Mouse (Mus musculus) spleen, adult 2 months (tissue): ENCODE measurements around the gene Obsl1. TPM values are rescaled to one million over a fixed set of nuclear protein-coding genes. Genes with fewer than 3 reads are reported as not detected.

ENCODE experiments used
- DNase-seq, 2 experiments: peaks; one replicate each; pipeline versions ENCODE4 v3.0.0 to v3.0.0-alpha.2; 2012 to 2021; ENCODE audit warnings: low spot score in 2 of 2, low read depth in 1 of 2
- H3K27ac ChIP-seq: fragments of 200-500 bp; 2 replicates; pipeline ENCODE4 v1.5.1; 2012; ENCODE audit warnings: low read length, inconsistent platforms; ENCODE audit not compliant: insufficient read depth
- H3K27me3 ChIP-seq: fragments of 200-500 bp; 2 replicates; pipeline ENCODE4 v1.6.1; 2012; ENCODE audit warnings: mild to moderate bottlenecking, moderate library complexity, low read length, inconsistent platforms; ENCODE audit not compliant: control insufficient read depth, insufficient read depth
- H3K36me3 ChIP-seq: fragments of 200-500 bp; 2 replicates; pipeline ENCODE4 v1.6.1; 2012; ENCODE audit warnings: mild to moderate bottlenecking, low read length, inconsistent platforms; ENCODE audit not compliant: control insufficient read depth, insufficient read depth
- H3K4me1 ChIP-seq: fragments of 200-500 bp; 2 replicates; pipeline ENCODE4 v1.6.1; 2011; ENCODE audit warnings: inconsistent platforms; ENCODE audit not compliant: control insufficient read depth, insufficient read depth, insufficient read length
- H3K4me3 ChIP-seq: fragments of 200-500 bp; 2 replicates; pipeline ENCODE4 v1.5.1; 2011; ENCODE audit warnings: mild to moderate bottlenecking, inconsistent platforms; ENCODE audit not compliant: insufficient read depth, insufficient read length; ENCODE audit errors: extremely low read depth
- CTCF ChIP-seq: fragments of 200-500 bp; IDR thresholded peaks from 2 replicates; pipeline ENCODE4 v1.5.1; 2011; ENCODE audit warnings: mild to moderate bottlenecking, inconsistent platforms; ENCODE audit not compliant: insufficient read depth, insufficient read length, insufficient replicate concordance; ENCODE audit errors: extremely low read depth
- POLR2A ChIP-seq: fragments of 200-500 bp; IDR thresholded peaks from 2 replicates; pipeline ENCODE4 v1.6.1; 2011; ENCODE audit warnings: low read depth, low read length, inconsistent platforms
- WGBS: fragments of 180-500 bp; shearing (Covaris S2); methylation state at CpG from one replicate; pipeline ENCODE4 v1.1.7; 2018; 5-methylcytosine and 5-hydroxymethylcytosine counted together
- polyA plus RNA-seq: library from polyadenylated mRNA; depleted of rRNA; stranded (reverse); fragments of >200 nt; gene quantifications from 2 replicates; pipeline ENCODE4 v1.2.3, GENCODE M21; 2012

The Obsl1 gene
- polyA plus RNA-seq, 1 experiment: 7.8 TPM

DNA sequence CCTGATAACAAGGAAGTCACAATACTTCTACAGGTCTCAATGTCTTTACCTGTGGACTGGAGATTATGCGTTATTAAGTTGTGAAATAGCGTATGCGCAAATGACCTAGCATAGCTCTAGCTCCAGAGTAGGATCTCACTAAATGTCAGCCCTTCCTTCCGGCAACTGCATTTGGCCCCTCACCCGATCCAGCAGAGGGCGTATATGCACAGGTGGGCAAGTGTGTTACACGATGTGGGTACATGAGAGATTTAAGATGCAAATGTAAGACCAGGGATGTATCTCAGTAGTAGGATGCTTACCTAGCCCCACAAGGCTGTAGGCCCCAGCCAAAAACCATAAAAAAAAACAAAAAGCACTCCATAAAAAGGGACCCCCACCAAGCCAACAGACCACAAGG, 6.8 kb downstream of the Obsl1 start:
- Histone ChIP-seq H3K4me1 (no peaks in the 10 kb centered on the region), H3K4me3 (no peak overlapping the region), H3K27ac (no peak overlapping the region), H3K27me3 (no peaks in the 10 kb centered on the region), H3K36me3 (no peaks in the 10 kb centered on the region)
- TF ChIP-seq CTCF (no peak), POLR2A (no peak)
- DNase-seq: no peak
- 77% methylated on average over 7 of the region's 7 CpGs for WGBS

GRCm38 (mm10) chr1:75498897-75499296, 7.4 kb downstream of the Obsl1 start:
- DNase-seq: no peak
- TF ChIP-seq POLR2A: no peak
- TF ChIP-seq CTCF: no peak
- Histone ChIP-seq H3K36me3 (no peaks in the 10 kb centered on the region), H3K4me3 (no peak overlapping the region), H3K27ac (no peak overlapping the region), H3K4me1 (no peaks in the 10 kb centered on the region), H3K27me3 (no peaks in the 10 kb centered on the region)
- WGBS: 82% methylated on average over 4 of the region's 4 CpGs

- Histone ChIP-seq H3K4me3 (no peak overlapping the region), H3K27me3 (no peaks in the 10 kb centered on the region), H3K4me1 (no peaks in the 10 kb centered on the region), H3K27ac (no peak overlapping the region), H3K36me3 (no peaks in the 10 kb centered on the region)
- TF ChIP-seq POLR2A (no peak), CTCF (peak; percentile 52; the same call in 1 of the 2 replicates)
- no peak for DNase-seq
- WGBS: 69% methylated on average over 12 of the region's 12 CpGs
These were observed 11.2 kb downstream of the Obsl1 start for GRCm38 (mm10) chr1:75494878-75495548.

- Histone ChIP-seq H3K27ac (no peak overlapping the region), H3K4me3 (no peak overlapping the region), H3K4me1 (no peaks in the 10 kb centered on the region), H3K27me3 (0 out of 2 replicates have a peak, but pooled peaks cover 2% of the 10 kb centered on the region), H3K36me3 (no peaks in the 10 kb centered on the region)
- WGBS: 84% methylated on average over 24 of the region's 24 CpGs
- TF ChIP-seq POLR2A: no peak
- no peak for TF ChIP-seq CTCF
- no peak for DNase-seq
These were observed 13.6 kb downstream of the Obsl1 start for GRCm38 (mm10) chr1:75492579-75493170.

DNA sequence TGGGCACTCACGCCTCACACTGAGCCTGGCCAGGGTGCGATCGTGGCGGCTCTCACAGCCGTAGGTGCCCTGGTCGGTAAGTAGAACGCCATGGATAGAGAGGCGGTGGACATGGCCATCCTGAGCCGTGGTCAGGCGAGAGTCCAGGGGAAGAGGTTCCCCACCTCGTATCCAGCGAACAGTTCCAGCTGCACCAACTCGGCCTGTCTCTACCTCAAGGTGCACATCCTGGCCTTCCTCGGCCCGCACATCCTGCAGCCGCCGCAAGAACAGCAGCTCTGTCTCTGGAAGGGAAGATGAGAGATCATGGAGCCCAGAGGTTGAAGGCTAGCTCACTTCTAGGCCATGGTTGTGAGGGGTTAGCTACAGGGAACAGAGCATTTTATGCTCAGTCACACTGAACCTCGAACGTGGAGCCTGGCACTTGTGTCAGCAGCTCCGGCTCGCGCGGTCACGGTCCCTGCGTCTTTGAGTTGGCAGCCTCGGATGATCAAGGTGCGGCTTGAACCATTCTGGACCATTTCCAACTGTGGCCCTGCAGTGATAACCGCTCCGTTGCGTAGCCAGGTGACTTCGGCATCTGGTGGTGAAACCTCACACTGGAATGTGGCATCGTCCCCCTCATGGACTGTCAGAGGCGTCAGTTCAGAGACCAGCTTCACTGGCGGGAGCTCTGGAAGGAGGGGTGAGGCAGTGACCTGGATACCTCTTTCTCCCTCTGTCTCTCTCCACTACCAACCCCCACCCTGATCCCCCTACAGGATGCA, 15.3 kb downstream of the Obsl1 start:
- Histone ChIP-seq H3K4me3 (no peak overlapping the region), H3K27ac (no peak overlapping the region), H3K36me3 (no peaks in the 10 kb centered on the region), H3K4me1 (peaks cover 3% of the 10 kb centered on the region; the same call in 1 of the 2 replicates), H3K27me3 (peaks cover 12% of the 10 kb centered on the region; the same call in 1 of the 2 replicates)
- 93% methylated on average over 34 of the region's 34 CpGs for WGBS
- no peak for TF ChIP-seq CTCF
- TF ChIP-seq POLR2A: no peak
- DNase-seq: no peak

DNA sequence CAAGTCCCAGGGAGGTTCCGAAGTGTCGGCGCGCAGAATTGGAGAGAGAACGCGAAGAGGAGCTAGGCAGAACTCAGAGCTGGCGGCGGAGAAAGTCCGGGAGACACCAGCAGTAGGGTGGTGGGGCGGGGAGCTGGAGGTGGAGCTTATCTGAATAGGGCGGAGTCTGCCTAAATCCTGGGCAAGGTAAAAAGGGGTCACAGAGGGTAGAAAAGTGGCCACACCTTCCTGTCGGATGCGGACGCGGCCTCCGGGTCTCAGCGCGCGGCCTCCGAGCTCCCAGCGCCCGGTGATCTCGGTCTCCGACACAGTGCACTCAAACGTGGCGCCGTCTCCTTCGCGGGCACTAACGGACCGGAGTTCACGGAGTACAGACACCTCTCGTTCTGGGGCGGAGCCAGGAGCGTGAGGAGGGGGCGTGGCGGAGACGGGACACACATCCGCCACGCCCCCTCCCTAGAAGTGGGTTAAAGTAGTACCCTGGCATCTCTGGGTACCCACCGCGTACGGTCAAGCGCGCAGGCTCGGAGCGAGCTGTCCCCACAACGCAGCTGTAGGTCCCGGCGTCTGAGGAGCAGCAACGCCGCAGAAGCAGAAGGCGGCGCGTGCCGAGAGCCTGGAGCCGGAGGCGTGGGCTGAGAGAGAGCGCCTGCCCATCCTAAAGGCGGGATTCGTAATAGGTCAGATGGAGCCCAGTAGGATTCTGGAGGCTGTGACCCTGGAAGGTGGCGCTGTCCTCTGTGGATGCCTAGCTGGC, 18.7 kb downstream of the Obsl1 start:
- Histone ChIP-seq H3K36me3 (no peaks in the 10 kb centered on the region), H3K27ac (no peak overlapping the region), H3K4me1 (peaks cover 3% of the 10 kb centered on the region; the same call in 1 of the 2 replicates), H3K4me3 (peak overlapping the region; percentile 52), H3K27me3 (peaks cover 19% of the 10 kb centered on the region; the same call in 1 of the 2 replicates)
- DNase-seq: peak in 1 of 2 experiments; percentile 44
- 4% methylated on average over 62 of the region's 62 CpGs for WGBS
- TF ChIP-seq CTCF (no peak), POLR2A (no peak)
